Mouse (Mus musculus): Measurements from ENCODE around the gene Adap2. TPM values are rescaled to one million over a fixed set of nuclear protein-coding genes. Genes with fewer than 3 reads are reported as not detected.

Gene Adap2
- polyA plus RNA-seq (2017; shearing (Covaris generic)), result 1 to 10 TPM in 1 of 2 experiments, under 1 TPM in 1; 0.97 to 1.8 TPM

DNA sequence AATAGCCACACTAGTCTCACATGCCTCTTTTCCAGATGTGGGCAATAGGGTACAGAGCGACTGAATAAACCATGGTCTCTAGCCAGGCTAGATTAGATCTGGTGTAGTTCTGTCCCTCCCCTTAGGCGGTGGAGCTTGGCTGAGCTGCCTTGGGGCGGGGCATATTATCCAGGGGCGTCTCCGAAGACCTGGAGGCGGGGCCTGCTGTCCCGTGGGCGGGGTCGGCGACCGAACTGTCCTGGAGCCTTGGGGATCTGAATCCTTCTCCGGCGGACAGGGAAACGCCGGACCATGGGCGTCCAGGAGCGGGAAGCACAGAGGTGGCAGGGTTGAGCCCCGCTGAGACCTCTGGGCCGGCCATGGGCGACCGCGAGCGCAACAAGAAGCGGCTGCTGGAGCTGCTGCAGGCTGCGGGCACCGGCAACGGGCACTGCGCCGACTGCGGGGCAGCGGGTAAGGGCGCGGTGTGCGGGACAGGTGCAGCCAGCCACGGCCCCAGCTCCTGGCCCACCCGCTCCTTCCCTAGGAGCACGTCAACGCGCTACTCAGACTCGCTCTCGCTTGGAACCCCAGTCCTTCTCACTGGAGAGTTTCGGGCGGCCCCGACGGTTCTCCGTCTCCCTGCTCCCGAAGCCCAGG is at the start of gene Adap2:
Gene Adap2, plus strand, starts transcription at position 249 of the 639 bp plus-strand sequence.

DNA sequence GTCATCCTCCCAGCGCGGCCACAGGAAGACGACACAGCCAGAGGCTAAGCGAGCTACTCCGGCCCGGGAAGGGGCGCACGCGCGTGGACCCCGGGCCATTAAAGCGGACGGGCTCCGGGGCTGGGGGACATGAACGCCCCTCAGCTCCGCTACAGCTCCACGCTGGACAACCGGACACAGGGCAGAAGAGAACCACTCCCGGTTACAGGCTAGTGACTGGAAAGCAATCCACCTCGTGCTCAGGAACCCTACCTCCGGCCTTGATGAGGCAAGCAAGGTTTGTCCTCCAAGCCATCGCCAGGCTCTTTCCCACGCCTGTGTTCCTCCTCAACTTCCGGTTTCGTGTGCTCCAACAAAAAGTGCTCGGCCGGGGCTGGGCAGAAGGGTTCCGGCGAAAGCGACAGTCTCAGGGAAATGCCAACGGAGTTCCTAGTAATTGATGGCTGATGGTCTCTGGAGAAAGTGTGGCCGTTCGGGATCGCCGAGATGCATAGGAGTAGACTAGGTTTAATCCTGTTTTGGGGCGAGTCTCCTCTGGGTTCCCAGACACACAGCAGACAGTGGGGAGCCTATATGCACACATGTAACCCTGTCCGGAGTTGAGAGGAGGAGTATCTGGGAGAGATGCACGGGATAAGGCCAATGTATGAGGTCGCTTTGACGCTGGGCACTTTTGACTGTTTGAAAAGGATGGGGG is 11.9 kb upstream of the Adap2 start, which contains the start of gene Tefm:
Gene Tefm, minus strand, starts transcription at position 351 of the 697 bp plus-strand sequence.

DNA sequence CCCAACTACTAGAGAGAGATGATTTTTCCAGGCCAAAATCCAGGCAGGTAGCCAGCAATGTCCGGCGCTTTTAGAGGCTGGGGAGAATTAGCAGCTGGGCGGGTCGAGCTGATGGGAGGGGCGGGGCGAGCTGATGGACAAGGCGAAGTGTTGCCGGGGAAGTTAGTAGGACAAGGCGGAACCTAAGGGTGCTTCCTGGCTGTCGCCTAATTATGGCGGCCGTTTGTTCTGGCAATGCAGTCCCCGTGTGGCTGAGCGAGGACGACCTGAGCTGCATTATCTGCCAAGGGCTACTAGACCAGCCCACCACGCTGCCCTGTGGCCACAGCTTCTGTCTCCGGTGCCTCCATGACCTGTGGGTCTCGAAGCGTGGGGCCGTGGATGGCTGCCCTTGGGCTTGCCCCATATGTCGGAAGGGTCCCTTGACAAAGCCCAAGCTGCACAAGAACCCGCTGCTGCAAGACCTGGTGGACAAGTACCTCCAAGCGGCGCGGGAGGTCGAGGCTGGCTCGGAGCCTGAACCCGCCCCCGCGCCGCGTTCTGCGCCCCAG is 29.9 kb downstream of the Adap2 start, which contains the start of gene Rnf135:
Gene Rnf135, plus strand, starts transcription at position 147 of the 551 bp plus-strand sequence.

DNA sequence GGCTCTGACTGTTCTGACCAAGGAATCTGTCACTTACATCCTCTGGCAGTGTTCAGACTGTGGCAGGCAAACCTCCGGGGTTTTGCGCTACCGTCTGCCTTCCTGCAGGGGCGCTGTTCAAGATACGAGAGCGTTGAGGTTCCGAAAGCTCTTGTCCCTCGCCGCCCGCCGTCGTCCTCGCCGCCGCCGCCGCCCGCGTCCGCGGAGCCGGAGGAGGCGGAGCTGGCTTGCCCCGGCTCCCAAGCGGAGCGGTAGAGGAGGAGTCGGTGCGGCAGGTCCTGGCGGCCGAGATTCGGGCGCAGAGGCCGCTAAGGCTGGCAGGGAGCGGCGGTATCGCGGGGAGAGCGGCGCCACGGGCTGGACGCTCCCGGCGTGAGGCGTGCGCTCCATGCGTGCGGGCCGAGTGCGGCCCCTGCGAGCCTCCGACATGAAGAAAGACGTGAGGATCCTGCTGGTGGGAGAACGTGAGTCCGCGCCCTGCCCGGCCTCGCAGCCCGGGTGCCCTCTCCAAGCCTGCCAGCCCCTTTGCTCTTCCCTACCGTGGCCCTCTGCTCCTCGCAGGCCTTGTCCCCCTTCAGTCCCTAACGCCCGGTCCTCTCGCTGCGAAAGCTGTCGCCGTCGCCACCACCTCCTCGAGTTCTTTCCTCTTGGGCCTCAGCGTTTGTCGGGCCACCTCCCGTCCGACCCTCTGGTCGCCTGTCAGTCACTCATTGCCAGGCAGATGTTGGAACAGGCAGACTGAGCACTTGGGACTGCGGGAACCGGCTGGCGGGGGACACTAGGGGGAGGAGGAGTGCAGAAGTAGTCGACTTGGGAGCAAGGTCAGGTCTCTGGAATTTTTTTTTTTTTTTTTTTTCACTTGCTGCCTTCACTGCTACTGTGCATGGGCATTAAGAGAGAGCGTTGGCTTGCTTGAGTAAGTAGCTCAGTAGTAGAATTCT is 55.2 kb downstream of the Adap2 start, which contains the start of gene Rhot1:
Gene Rhot1, plus strand, starts transcription at position 160 of the 941 bp plus-strand sequence.

Other genes starting within 250 kb of the Adap2 start
- gene Utp6, start 191.7 kb upstream of the Adap2 start, polyA plus RNA-seq (2017; shearing (Covaris generic)), result 10 to 100 TPM; 44.6 to 48.8 TPM
- 10 to 100 TPM; 55.4 to 69.1 TPM for gene Suz12, start 161.0 kb upstream of the Adap2 start, polyA plus RNA-seq (2017; shearing (Covaris generic))
- gene Crlf3, start 73.1 kb upstream of the Adap2 start, polyA plus RNA-seq (2017; shearing (Covaris generic)), result 100 to 1,000 TPM; 319 to 360 TPM
- gene Atad5, start 64.7 kb upstream of the Adap2 start, polyA plus RNA-seq (2017; shearing (Covaris generic)), result 1 to 10 TPM; 7.4 to 7.5 TPM
- 10 to 100 TPM; 15.4 to 23.8 TPM for gene Tefm, start 11.9 kb upstream of the Adap2 start, polyA plus RNA-seq (2017; shearing (Covaris generic))
- gene Rnf135, start 29.7 kb downstream of the Adap2 start, polyA plus RNA-seq (2017; shearing (Covaris generic)), result 10 to 100 TPM in 1 of 2 experiments, 1 to 10 TPM in 1; 8.6 to 11.3 TPM
- gene Rhot1, start 54.9 kb downstream of the Adap2 start, polyA plus RNA-seq (2017; shearing (Covaris generic)), result 10 to 100 TPM; 42.1 to 43.6 TPM
- 1 to 10 TPM in 1 of 2 experiments, under 1 TPM in 1; 0.87 to 1.7 TPM for gene Rhbdl3, start 146.8 kb downstream of the Adap2 start, polyA plus RNA-seq (2017; shearing (Covaris generic))
- gene 5730455P16Rik, start 223.9 kb downstream of the Adap2 start, polyA plus RNA-seq (2017; shearing (Covaris generic)), result 10 to 100 TPM; 14.3 TPM
- 100 to 1,000 TPM; 235 to 249 TPM for gene Zfp207, start 229.2 kb downstream of the Adap2 start, polyA plus RNA-seq (2017; shearing (Covaris generic))